Mouse (Mus musculus): ENCODE measurements around the gene Fads3.

DNA sequence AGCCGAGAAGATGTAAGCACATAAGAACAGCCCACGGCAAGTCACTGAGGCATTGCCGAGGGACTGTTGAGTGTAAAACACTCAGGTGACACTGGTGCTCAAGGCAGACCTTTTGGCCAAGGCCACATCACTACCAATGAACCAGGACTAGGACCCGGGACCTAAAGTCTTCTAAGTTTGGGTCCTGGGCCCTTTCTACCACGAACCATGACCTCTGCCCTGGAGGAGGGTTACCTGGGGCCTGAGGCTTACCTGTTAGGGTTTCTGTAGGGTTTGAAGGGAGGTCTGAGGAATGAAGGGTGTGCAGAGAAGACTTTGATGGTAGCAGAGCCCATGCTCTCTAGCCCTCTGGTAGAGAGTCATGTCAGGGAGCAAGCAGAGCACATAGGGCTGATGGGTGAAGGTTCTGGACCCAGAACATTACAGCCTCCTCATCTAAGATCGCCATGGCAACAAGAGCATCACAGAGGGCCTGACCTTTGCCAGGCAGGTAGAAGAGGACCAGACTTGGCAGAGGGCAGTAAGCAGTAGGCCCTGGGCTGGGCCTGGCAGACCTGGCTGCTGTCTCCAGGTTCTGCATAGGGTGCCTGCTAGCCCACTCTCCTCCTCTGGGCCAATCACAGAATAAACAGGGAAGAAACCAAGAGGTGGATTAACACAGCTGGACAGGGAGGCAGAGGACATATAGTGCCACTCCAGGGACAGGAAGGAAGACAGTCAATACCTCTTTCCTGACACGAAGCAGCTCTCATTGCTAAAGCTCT is 40.0 kb upstream of the Fads3 start, which contains the start of the genes Best1 and Rab3il1:
- TF ChIP-seq CTCF (IDR thresholded peaks at IDR 0.05; ENCODE audit: low read depth, low read length) (no peak), POLR2A (IDR thresholded peaks at IDR 0.05; ENCODE audit: borderline replicate concordance, low read depth, low read length) (no peak)

All from bone marrow macrophage, adult 2 months (primary cell).